Mouse (Mus musculus) gastrocnemius, postnatal 14 days (tissue): Measurements from ENCODE around the gene Gzf1. TPM values are rescaled to one million over a fixed set of nuclear protein-coding genes. Genes with fewer than 3 reads are reported as not detected.
A peak's percentile ranks its signal among the peaks of the same experiment; 100 is the strongest.

Experiments
- DNase-seq: peaks from one replicate; pipeline ENCODE4 v3.0.0; 2021; ENCODE audit warnings: mixed read lengths
- intact Hi-C: fragments of 180-260 bp; cut with DNase I; formaldehyde crosslinking; loops from one replicate; pipeline ENCODE4 v1.15.1; 2025; ENCODE audit warnings: low total_unique reads
- long read RNA-seq, 2 experiments: library from polyadenylated mRNA; stranded (forward); transcript quantifications; one replicate each; pipeline ENCODE4 v2.0.0; 2021
- total RNA-seq, 2 experiments: library from RNA; stranded (reverse); gene quantifications; 2 replicates each; pipeline ENCODE4 v1.2.3; 2021

The Gzf1 gene
- total RNA-seq = 10 to 100 TPM; 13.4 to 13.9 TPM
- long read RNA-seq, experiment 1, full-length matches to known transcripts = 3 of 7 reads
- long read RNA-seq, experiment 1, partial matches to known transcripts = 1 of 7 reads
- long read RNA-seq, experiment 1, other reads (novel, unspliced or antisense) = 3 of 7 reads
- long read RNA-seq, experiment 2, full-length matches to known transcripts = 6 of 12 reads
- long read RNA-seq, experiment 2, partial matches to known transcripts = 3 of 12 reads
- long read RNA-seq, experiment 2, other reads (novel, unspliced or antisense) = 3 of 12 reads

DNA sequence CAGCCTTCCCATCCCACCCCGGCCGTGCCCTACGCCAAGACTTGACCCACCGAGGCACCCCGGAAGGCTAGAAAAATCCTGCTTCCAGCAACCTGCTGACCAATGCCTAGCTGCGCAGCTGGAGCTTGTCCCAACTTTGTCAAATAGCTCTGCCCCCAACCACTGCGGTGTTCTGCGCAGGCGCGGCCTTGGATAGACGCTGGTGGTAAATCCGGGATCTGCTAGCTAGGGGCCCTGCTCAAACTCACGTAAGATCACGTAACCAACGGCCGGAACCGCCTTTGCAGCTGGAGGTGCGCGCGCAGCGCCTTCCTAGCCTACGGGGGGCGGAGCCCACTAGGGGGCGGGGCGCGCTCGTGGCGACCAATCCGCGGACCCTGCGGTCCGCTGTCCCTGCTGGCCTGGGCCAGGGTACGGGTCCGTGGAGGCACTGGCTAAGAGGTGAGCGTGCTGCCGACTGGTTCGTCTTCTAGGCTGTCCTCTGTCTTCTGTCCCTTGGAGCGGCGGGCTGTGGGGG, at the start of gene Gzf1:
Gene Gzf1 (plus strand): TSS at position 249 of the 517 bp plus-strand sequence.
- DNase-seq = peak; percentile 100
- intact Hi-C loops = no loop called here

DNA sequence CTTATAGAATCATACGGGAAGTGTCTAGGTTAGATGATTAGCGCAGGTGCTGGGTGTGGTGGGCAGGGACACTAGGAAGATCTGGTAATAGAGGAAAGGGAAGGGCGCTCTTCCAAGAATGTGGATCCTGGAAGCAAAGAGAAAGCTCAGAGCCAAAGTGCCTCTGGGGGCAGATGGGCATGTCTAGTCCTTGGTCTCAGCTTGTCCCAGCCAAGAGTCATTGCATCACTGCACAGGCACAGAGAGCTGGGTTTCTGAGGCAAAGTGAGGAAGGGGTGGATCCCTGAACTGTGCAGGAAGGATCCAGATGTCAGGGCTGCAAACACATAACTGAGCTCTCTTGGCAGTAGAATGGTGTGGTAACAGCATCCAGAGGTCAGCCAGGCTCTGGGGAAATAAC, 49.2 kb upstream of the Gzf1 start:
- no peak for DNase-seq
- intact Hi-C loops = no loop called here

DNA sequence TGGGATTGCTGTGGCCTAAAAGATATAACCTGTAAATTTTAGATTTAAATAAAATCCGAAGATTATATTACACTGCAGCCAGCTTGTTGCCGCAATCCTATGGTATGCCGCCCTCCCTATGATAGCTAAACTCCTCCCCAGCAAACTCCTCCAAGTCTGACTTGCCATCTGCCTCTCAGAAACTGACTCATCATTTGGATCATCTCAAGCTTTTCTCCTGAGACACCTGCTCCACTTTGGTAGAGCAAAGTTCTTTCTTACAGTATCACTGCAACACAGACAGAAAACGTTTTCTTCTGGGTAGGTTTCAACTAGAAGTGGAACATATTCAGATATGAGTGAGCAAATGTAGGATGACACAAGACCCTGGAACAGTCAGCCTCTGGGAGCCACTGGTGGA, 46.4 kb upstream of the Gzf1 start:
- no peak for DNase-seq
- intact Hi-C loops = no loop called here

DNA sequence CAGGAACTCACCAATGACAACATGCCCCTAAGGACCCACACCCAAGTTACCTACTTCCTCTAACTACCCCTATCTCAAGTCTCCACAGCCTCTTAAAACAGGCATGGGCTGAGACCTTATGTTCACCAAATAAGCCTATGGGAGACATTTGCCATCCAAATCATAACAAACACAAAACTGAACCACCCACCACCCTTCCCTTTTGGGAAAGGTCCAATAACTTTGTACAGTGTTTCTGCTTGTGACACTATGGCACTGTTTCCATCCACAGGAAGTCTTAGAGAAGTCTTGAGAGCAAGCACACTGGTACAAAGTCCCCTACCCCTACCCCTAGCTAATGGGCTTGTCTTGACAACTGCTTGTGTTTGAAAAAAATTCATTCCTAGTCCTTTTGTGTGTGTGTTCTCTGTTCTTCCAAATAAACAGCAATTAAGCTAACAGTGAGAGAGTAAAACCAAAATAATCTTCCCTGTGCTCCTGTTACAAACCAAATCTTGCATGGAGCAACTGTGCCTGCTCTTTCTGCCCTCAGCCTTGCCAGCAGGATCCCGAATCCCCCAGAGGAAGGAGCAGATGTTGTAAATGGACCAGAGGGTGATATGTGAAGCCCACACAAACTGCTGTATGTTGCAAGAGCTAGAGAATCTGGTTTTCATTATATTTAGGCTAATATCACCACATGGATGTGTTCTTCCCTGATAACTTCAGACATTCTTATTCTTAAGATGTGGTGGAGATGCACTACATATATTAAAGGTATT, 38.0 kb upstream of the Gzf1 start:
- no peak for DNase-seq
- intact Hi-C loops = no loop called here

GRCm38 (mm10) chr2:148644421-148645000, 36.3 kb upstream of the Gzf1 start:
- DNase-seq = no peak
- intact Hi-C loops = no loop called here

DNA sequence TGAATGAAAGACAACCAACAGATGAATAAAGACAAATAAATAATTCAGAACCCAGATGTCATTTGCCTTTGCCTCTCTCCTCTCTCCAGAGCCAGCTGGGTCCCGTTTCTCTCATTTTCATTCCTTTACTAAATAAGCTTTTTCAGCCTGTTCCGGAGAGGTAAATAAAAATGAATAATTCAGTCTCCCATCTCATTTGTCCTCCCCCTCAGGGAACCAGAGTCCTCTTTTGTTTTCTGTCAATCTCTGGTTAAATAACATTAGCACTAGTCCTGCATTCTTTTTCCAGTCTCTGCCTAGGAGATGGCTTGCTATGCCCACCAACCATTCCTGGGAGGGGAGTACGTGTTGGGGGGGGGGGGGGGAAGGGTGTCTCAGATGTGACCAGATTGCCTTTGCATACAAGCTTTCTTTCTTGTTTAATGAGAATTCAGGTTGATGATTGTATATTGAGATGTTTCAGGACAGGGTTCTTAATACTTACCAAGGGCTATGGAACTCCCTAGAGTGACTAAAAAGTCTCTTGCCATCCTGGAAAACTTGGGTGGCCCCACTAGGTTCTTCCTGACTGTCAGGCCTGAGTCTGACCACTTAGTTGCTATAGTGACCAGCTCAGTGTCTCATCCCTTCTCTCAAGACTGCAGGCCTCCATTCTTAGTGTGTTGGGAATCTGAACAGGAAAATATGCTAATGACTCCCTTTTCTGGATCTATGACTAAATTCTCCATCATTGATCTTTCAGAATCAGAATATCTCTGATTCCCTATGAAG, 30.1 kb upstream of the Gzf1 start:
- DNase-seq = no peak
- intact Hi-C loops = loop anchor here (10.0 kb wide), 2 partner anchors 246 to 526 kb away; partner anchors contain the start of gene Thbd

GRCm38 (mm10) chr2:148654961-148655360, 25.9 kb upstream of the Gzf1 start:
- DNase-seq = peak; percentile 58
- intact Hi-C loops = loop anchor here (10.0 kb wide), 2 partner anchors 250 to 530 kb away; partner anchors contain the start of gene Thbd

DNA sequence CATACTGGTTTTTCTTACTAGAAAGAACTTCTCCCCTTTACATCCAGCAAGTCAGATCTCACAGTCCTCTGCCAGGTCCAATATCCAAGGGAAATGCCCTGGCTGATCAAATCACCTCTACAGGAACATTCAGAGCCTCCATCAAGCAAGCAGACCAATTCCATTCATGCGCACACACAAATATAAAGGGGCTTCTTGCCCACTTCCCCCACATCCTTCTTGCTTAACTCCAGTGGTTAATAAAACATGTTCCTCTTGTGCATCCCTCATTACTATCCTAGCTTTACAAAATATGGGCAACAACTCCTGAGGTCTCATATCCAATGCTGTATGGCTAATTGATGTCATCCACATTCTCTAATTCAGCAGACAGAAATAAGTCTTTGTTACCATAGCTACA, 17.4 kb upstream of the Gzf1 start:
- DNase-seq = no peak
- intact Hi-C loops = no loop called here

GRCm38 (mm10) chr2:148672199-148673096, 8.4 kb upstream of the Gzf1 start, which contains the start of gene Nxt1:
Gene Nxt1 (plus strand): TSS chr2:148672601.
- intact Hi-C loops = no loop called here
- DNase-seq = peak; percentile 98

DNA sequence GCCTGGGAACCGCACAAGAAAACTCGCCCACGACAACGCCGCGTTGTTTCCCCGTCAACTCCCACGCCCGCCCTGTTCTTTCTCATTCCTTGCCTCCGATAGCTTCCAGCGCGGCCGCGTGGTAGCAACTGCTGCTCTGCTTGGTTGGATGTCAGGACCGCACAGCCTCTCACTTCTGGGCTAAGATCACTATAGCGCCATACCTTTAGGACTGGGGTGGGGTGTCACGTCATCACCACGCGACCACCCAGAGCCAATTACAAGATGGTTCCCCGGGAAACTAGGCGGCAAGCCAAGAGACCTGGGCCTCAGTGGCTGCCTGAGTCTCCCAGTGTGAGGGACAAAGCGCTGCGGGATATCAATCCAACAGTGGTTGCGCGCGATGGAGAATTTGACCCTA, 3.0 kb upstream of the Gzf1 start:
- DNase-seq = peak; percentile 46
- intact Hi-C loops = no loop called here

DNA sequence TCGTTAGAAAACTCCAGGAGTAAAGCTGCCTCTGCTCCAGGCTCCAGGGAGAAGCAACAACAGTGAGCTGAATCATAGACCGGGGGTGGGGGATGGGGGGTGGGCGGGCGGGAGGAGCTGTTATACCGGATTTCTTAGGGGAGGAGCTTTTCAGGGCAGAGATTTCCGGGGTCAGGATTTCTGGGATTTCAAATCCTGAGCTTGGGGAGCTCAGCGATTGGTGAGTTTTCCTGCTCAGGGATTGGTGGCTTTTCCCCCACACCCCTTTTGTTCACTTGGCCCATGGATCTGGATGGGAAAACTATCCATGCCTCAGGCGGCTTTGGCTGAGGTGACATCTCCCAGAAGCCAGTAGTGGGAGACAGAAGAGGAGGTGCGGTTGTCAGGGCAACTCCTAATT, 1.5 kb upstream of the Gzf1 start:
- peak; percentile 55 for DNase-seq
- intact Hi-C loops = no loop called here

GRCm38 (mm10) chr2:148681461-148681891, 653 bp downstream of the Gzf1 start:
- DNase-seq = peak; percentile 55
- intact Hi-C loops = no loop called here

- no peak for DNase-seq
- intact Hi-C loops = no loop called here
Observed at GRCm38 (mm10) chr2:148683031-148683430, 2.2 kb downstream of the Gzf1 start.

DNA sequence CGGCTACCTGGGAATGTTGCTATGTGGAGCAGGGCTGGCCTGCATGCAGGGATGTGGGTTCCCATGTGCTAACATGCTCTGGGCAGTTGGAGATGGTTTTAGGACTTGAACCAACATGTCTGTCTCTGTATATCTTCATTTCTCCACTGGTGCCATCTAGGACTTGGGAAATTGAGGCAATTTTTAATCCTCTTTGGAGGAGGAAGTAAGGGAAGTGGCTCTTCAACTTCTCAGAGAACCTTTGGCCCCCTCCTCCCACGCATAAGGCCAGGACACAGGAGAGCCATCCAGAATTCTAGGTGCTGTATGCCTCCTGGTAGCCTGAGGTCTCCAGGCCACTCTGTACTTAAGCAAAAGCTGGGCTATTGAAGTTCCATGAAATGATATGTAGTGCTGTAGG, 4.1 kb downstream of the Gzf1 start:
- intact Hi-C loops = no loop called here
- no peak for DNase-seq

- no peak for DNase-seq
- intact Hi-C loops = no loop called here
Observed at GRCm38 (mm10) chr2:148685709-148686108, 4.9 kb downstream of the Gzf1 start.

DNA sequence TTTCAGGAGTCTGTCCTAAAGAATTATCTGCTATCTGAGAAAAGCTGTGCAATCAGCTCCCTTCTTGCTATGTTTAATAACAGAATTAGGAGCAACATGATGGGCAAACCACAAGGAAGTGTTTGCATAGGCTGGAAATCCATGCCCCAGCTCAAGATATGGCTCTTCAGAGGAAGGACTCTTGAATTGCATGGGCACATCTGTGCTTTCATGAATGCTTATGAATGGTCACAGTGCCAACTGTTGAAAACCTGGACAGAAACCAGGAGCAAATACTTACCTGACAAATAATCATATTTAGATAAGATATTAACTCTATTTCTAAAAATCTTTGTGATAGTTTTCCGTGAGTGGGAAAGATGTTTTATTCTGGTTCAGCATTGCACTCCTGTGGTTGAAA, 6.0 kb downstream of the Gzf1 start:
- intact Hi-C loops = no loop called here
- DNase-seq = no peak

DNA sequence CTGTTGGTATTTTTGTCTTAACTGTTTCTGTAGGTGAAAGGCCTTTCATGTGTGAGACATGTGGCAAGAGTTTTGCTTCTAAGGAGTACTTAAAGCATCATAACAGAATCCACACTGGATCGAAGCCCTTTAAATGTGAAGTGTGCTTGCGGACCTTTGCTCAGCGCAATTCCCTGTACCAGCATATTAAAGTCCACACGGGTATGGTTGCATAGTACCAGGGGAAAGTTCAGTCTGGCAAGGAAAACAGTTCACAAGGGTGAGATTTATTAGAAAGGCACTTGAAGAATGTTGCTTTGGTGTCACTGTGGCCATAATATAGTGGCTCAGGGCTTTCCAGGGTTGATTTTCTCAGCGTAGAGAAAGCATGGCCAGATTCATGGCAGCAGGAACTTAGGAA, 7.1 kb downstream of the Gzf1 start:
- no peak for DNase-seq
- intact Hi-C loops = no loop called here

DNA sequence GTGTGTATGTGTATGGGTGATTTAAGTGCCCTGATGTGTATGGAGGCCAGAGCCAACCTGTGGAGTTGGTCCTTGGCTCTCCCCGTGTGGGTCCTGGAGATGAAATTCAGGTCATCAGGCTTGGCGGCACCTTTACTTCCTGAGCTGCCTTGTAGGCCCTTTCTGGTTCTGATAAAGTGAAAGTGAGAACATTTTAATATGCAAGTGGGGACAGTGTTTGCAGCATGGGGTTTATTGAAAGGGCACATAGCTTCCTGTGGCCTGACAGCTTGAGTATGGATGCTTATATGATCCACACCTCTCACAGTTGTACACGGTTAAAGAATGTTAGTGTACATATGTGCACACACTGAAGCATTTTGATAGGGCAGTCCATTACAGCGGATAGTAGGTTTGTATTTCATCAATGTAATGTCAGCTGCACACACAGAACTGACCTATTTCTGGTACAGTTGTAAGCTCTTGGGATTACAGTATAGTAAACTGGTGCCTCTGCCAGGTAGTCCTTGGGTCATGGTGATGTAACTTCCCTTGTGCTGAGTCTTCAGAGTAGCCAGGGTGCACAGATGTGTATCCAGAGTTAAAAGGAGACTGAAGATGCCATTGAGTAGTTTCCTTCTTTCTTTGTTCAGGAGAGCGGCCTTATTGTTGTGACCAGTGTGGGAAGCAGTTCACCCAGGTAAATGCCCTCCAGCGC, 8.8 kb downstream of the Gzf1 start:
- no peak for DNase-seq
- intact Hi-C loops = no loop called here
